Mouse (Mus musculus) CH12.LX (cell line): Measurements from ENCODE around the gene Cbx6. TPM values are rescaled to one million over a fixed set of nuclear protein-coding genes. Genes with fewer than 3 reads are reported as not detected.

Source experiments
- DNase-seq: peaks from one replicate; pipeline ENCODE4 v3.0.0-alpha.2; 2013; ENCODE audit errors: extremely low read depth
- H3K27ac ChIP-seq: 2 replicates; pipeline ENCODE4 v1.5.1; 2012; ENCODE audit warnings: low read depth, mild to moderate bottlenecking, control low read depth, moderate library complexity; ENCODE audit not compliant: insufficient read depth
- H3K27me3 ChIP-seq: replicated peaks from 2 replicates; pipeline ENCODE3; 2012; ENCODE audit warnings: inconsistent platforms
- H3K36me3 ChIP-seq, 2 experiments: replicated peaks in 1 of 2; 2 replicates each; pipeline versions ENCODE3 to v1.6.1; 2012; ENCODE audit warnings: inconsistent platforms in 1 of 2, low read length in 1 of 2, mild to moderate bottlenecking in 1 of 2, mixed read lengths in 1 of 2, moderate library complexity in 1 of 2; ENCODE audit not compliant: control insufficient read depth in 1 of 2, insufficient read depth in 1 of 2
- H3K4me1 ChIP-seq, 2 experiments: 2 replicates each; pipeline ENCODE4 v1.6.1; 2012; ENCODE audit warnings: inconsistent platforms in 1 of 2, moderate library complexity in 1 of 2; ENCODE audit not compliant: insufficient read depth in 2 of 2, control insufficient read depth in 1 of 2
- H3K4me2 ChIP-seq: 2 replicates; pipeline ENCODE4 v1.6.1; 2012; ENCODE audit warnings: low read depth, mild to moderate bottlenecking, control low read depth; ENCODE audit not compliant: poor library complexity, insufficient read depth, severe bottlenecking
- H3K4me3 ChIP-seq, 3 experiments: fragments of 150-350 bp in 1 of 3; sonication (generic) in 1 of 3; replicated peaks in 1 of 3; 2 replicates each; pipeline versions ENCODE3 to v1.5.1; 2011 to 2012; ENCODE audit warnings: low read depth in 2 of 3, low read length in 2 of 3, mild to moderate bottlenecking in 2 of 3, moderate library complexity in 2 of 3, control low read depth in 1 of 3, improper control_type of control experiment in 1 of 3, inconsistent platforms in 1 of 3, mixed read lengths in 1 of 3; ENCODE audit not compliant: poor library complexity in 1 of 3
- H3K79me2 ChIP-seq: replicated peaks from 2 replicates; pipeline ENCODE4 v1.6.1; 2012; ENCODE audit warnings: mild to moderate bottlenecking, moderate library complexity; ENCODE audit not compliant: control insufficient read depth, poor library complexity, insufficient read depth, severe bottlenecking; ENCODE audit errors: extremely low read depth
- H3K9ac ChIP-seq: 2 replicates; pipeline ENCODE4 v1.6.1; 2012; ENCODE audit warnings: low read depth, mild to moderate bottlenecking, control low read depth, moderate library complexity; ENCODE audit not compliant: insufficient read depth
- H3K9me3 ChIP-seq: replicated peaks from 2 replicates; pipeline ENCODE3; 2012; ENCODE audit warnings: low read length, inconsistent platforms, mixed read lengths
- CHD1 ChIP-seq: IDR thresholded peaks from 2 replicates; pipeline ENCODE4 v1.6.1; 2012; ENCODE audit warnings: low read depth, low read length, improper control_type of control experiment, inconsistent platforms
- E2F4 ChIP-seq: IDR thresholded peaks from 2 replicates; pipeline ENCODE4 v1.6.1; 2011; ENCODE audit warnings: low read depth, low read length, improper control_type of control experiment; ENCODE audit not compliant: insufficient replicate concordance
- ELF1 ChIP-seq: IDR thresholded peaks from 2 replicates; pipeline ENCODE4 v1.6.1; 2014; ENCODE audit warnings: low read depth, mild to moderate bottlenecking, inconsistent platforms, low read length, improper control_type of control experiment
- EP300 ChIP-seq: IDR thresholded peaks from 2 replicates; pipeline ENCODE4 v1.6.1; 2011; ENCODE audit warnings: low read length, improper control_type of control experiment
- GABPA ChIP-seq: IDR thresholded peaks from 2 replicates; pipeline ENCODE4 v1.6.1; 2012; ENCODE audit warnings: low read depth, low read length, improper control_type of control experiment, inconsistent platforms; ENCODE audit not compliant: insufficient replicate concordance
- IRF4 ChIP-seq: IDR thresholded peaks from 2 replicates; pipeline ENCODE4 v1.6.1; 2014; ENCODE audit warnings: low read depth, mild to moderate bottlenecking, inconsistent platforms, low read length, improper control_type of control experiment
- JUN ChIP-seq: IDR thresholded peaks from 2 replicates; pipeline ENCODE4 v1.6.1; 2011; ENCODE audit warnings: low read depth, mild to moderate bottlenecking, low read length, improper control_type of control experiment, moderate library complexity; ENCODE audit not compliant: insufficient read depth
- KAT2A ChIP-seq: IDR thresholded peaks from 2 replicates; pipeline ENCODE4 v1.6.1; 2012; ENCODE audit warnings: low read length, improper control_type of control experiment, inconsistent platforms; ENCODE audit not compliant: insufficient replicate concordance
- MAFK ChIP-seq: IDR thresholded peaks from 2 replicates; pipeline ENCODE4 v1.6.1; 2011; ENCODE audit warnings: low read length, improper control_type of control experiment; ENCODE audit not compliant: insufficient replicate concordance
- MYC ChIP-seq: IDR thresholded peaks from 2 replicates; pipeline ENCODE4 v1.6.1; 2011; ENCODE audit warnings: low read depth, mild to moderate bottlenecking, improper control_type of control experiment, low read length
- NRF1 ChIP-seq: IDR thresholded peaks from 2 replicates; pipeline ENCODE4 v1.6.1; 2014; ENCODE audit warnings: low read depth, mild to moderate bottlenecking, inconsistent platforms, low read length, improper control_type of control experiment, moderate library complexity
- POLR2AphosphoS2 ChIP-seq: IDR thresholded peaks from 2 replicates; pipeline ENCODE4 v1.6.1; 2011; ENCODE audit warnings: low read depth, low read length, improper control_type of control experiment
- RAD21 ChIP-seq: IDR thresholded peaks from 2 replicates; pipeline ENCODE4 v1.6.1; 2011; ENCODE audit warnings: low read depth, mild to moderate bottlenecking, low read length, improper control_type of control experiment, moderate library complexity
- RCOR1 ChIP-seq: conservative IDR thresholded peaks from 2 replicates; pipeline ENCODE4 v1.6.1; 2012; ENCODE audit warnings: low read depth, mild to moderate bottlenecking, inconsistent platforms, low read length, improper control_type of control experiment
- SMC3 ChIP-seq: IDR thresholded peaks from 2 replicates; pipeline ENCODE4 v1.6.1; 2011; ENCODE audit warnings: low read depth, low read length, improper control_type of control experiment
- TCF12 ChIP-seq: IDR thresholded peaks from 2 replicates; pipeline ENCODE4 v1.6.1; 2014; ENCODE audit warnings: low read depth, mild to moderate bottlenecking, inconsistent platforms, low read length, improper control_type of control experiment
- UBTF ChIP-seq: IDR thresholded peaks from 2 replicates; pipeline ENCODE4 v1.6.1; 2012; ENCODE audit warnings: low read depth, mild to moderate bottlenecking, inconsistent platforms, low read length, improper control_type of control experiment, moderate library complexity
- USF1 ChIP-seq: IDR thresholded peaks from 2 replicates; pipeline ENCODE4 v1.6.1; 2014; ENCODE audit warnings: low read depth, mild to moderate bottlenecking, inconsistent platforms, low read length, improper control_type of control experiment
- USF2 ChIP-seq: conservative IDR thresholded peaks from 2 replicates; pipeline ENCODE4 v1.6.1; 2011; ENCODE audit warnings: low read depth, low read length, improper control_type of control experiment
- ZKSCAN1 ChIP-seq: IDR thresholded peaks from 2 replicates; pipeline ENCODE4 v1.6.1; 2012; ENCODE audit warnings: low read depth, inconsistent platforms, low read length, improper control_type of control experiment, borderline replicate concordance
- ZMIZ1 ChIP-seq: IDR thresholded peaks from 2 replicates; pipeline ENCODE4 v1.6.1; 2012; ENCODE audit warnings: low read depth, mild to moderate bottlenecking, inconsistent platforms, low read length, improper control_type of control experiment
- ZNF384 ChIP-seq: IDR thresholded peaks from 2 replicates; pipeline ENCODE4 v1.6.1; 2012; ENCODE audit warnings: low read depth, low read length, improper control_type of control experiment, inconsistent platforms
- dilution Hi-C: fragments of 300-500 bp; cut with MboI; formaldehyde crosslinking; loops from 2 replicates; pipeline ENCODE4 v1.14.3; 2020; ENCODE audit warnings: low sequenced_read_pairs; ENCODE audit not compliant: extremely low pct_unique_long_range_greater_than_20kb, extremely low pct_ligation_motif_present
- in situ Hi-C: fragments of 300-500 bp; cut with MboI; formaldehyde crosslinking; loops from 3 replicates; pipeline ENCODE4 v1.14.3; 2019; ENCODE audit warnings: low sequenced_read_pairs, low pct_ligation_motif_present, low pct_unique_long_range_greater_than_20kb, mixed read lengths
- polyA plus RNA-seq: library from polyadenylated mRNA; unstranded; fragments of >175 nt; gene quantifications from 2 replicates; pipeline ENCODE4 v1.2.1, GENCODE M21; 2012; ENCODE audit warnings: low read depth; ENCODE audit not compliant: insufficient read length
- total RNA-seq, 2 experiments: library from RNA; depleted of rRNA; stranded (reverse); fragments of 300-350 nt in 1 of 2; fragments of >200 nt in 1 of 2; gene quantifications; 2 replicates each; pipeline ENCODE4 v1.2.3; 2012 to 2014

Cbx6 gene
- total and polyA plus RNA-seq, 3 experiments, result 11.1 to 40.7 (median 29.9) TPM

- no peak overlapping the region for H3K9ac ChIP-seq
- H3K79me2 ChIP-seq, result no peaks in the 10 kb centered on the region
- no peaks in the 10 kb centered on the region for H3K36me3 ChIP-seq
- H3K27ac ChIP-seq, result no peak overlapping the region
- TF ChIP-seq E2F4 (no peak), JUN (no peak), ZMIZ1 (no peak)
- peaks cover 2% of the 10 kb centered on the region for H3K9me3 ChIP-seq
- H3K27me3 ChIP-seq, result peaks cover 68% of the 10 kb centered on the region
- in situ Hi-C loops (no loop called here), dilution Hi-C loops (no loop called here)
- H3K4me1 ChIP-seq, result no peaks in the 10 kb centered on the region
- no peak overlapping the region for H3K4me3 ChIP-seq
- no peak for DNase-seq
- no peak overlapping the region for H3K4me2 ChIP-seq
These were observed 46.7 kb downstream of the Cbx6 start for GRCm38 (mm10) chr15:79787815-79788214.

GRCm38 (mm10) chr15:79785056-79785455 is 49.4 kb downstream of the Cbx6 start:
- in situ Hi-C loops, result no loop called here
- no peaks in the 10 kb centered on the region for H3K79me2 ChIP-seq
- no peak for DNase-seq
- peaks cover 4% of the 10 kb centered on the region for H3K9me3 ChIP-seq
- no peak overlapping the region for H3K27ac ChIP-seq
- dilution Hi-C loops, result no loop called here
- H3K4me1 ChIP-seq, result no peaks in the 10 kb centered on the region
- peaks cover 78% of the 10 kb centered on the region for H3K27me3 ChIP-seq
- no peak overlapping the region for H3K4me3 ChIP-seq
- H3K36me3 ChIP-seq, result no peaks in the 10 kb centered on the region
- no peak overlapping the region for H3K9ac ChIP-seq
- no peak overlapping the region for H3K4me2 ChIP-seq
- no peak for TF ChIP-seq RCOR1
- TF ChIP-seq E2F4, result no peak
- TF ChIP-seq CHD1, result no peak
- no peak for TF ChIP-seq TCF12
- no peak for TF ChIP-seq IRF4
- TF ChIP-seq KAT2A, result no peak
- no peak for TF ChIP-seq ELF1
- no peak for TF ChIP-seq MYC
- TF ChIP-seq USF1, result no peak
- no peak for TF ChIP-seq ZKSCAN1
- no peak for TF ChIP-seq EP300
- no peak for TF ChIP-seq USF2
- TF ChIP-seq POLR2AphosphoS2, result no peak
- no peak for TF ChIP-seq NRF1
- TF ChIP-seq UBTF, result no peak
- TF ChIP-seq SMC3, result no peak
- no peak for TF ChIP-seq MAFK
- TF ChIP-seq ZNF384, result no peak
- TF ChIP-seq GABPA, result no peak
- TF ChIP-seq RAD21, result no peak
